Mouse (Mus musculus) bone marrow, adult 2 months (tissue): ENCODE measurements around the gene F2rl2.

ENCODE experiments used
- CTCF ChIP-seq: fragments of 200-500 bp; IDR thresholded peaks from 2 replicates; pipeline ENCODE4 v1.5.1; 2011; ENCODE audit warnings: low read length, control low read depth; ENCODE audit not compliant: control insufficient read depth, insufficient read depth
- POLR2A ChIP-seq: fragments of 200-500 bp; IDR thresholded peaks from 2 replicates; pipeline ENCODE4 v1.6.1; 2011; ENCODE audit warnings: low read depth, mild to moderate bottlenecking, control low read depth, low read length, borderline replicate concordance; ENCODE audit not compliant: control insufficient read depth

DNA sequence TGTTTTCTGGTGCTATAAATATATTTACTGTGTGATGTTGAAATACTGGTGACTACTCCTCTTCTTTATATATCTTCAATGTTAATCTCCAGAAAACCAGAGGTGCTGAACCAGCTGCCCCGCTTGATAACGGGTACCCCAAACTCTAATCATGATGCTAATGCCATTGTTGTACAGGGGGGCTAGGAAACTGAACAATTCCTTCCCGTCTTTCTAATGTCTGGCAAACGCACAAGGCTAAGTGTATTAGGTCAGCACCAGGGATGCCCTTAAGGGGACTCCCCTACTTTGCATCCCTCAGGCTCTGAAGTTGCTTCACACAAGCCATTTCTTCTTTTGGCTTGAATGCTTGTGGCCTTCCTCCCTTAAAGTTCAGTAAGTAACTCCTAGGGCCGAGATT, 17.6 kb upstream of the F2rl2 start:
- TF ChIP-seq POLR2A (no peak), CTCF (no peak)
